8 mouse cellular contexts compared by ENCODE assay signal in genomic region chr6:103746103-103746502, GRCm38 (mm10).
DNase-seq lines count a peak whose midpoint lies in the region; ATAC-seq and TF ChIP-seq lines count a peak whose summit lies in the region.

No protein-coding gene starts in this region.

- 31% methylated on average over 4 of the region's 4 CpGs for WGBS in hindbrain, postnatal 0 days
- 37% methylated on average over 4 of the region's 4 CpGs for WGBS in hindbrain, embryonic 16.5 days
- WGBS in embryonic facial prominence, embryonic 10.5 days, result 32% methylated on average over 4 of the region's 4 CpGs

- no peak overlapping the region for H3K4me3 ChIP-seq in hindbrain, postnatal 0 days (ENCODE audit: low read length)
- no peak overlapping the region for H3K4me3 ChIP-seq in hindbrain, embryonic 16.5 days (ENCODE audit: low read length)
- no peak overlapping the region for H3K4me3 ChIP-seq in embryonic facial prominence, embryonic 10.5 days

- DNase-seq in hindbrain, postnatal 0 days (ENCODE audit: low spot score), result peak; percentile 78
- DNase-seq in urinary bladder, postnatal 25 days (ENCODE audit: low spot score), result peak; percentile 9
- no peak for DNase-seq in urinary bladder, postnatal 10 days (ENCODE audit: low spot score)
- peak; percentile 35 for DNase-seq in embryonic facial prominence, embryonic 10.5 days (ENCODE audit: low spot score)
- no peak for DNase-seq in heart, adult 11 months
- no peak for DNase-seq in lung, postnatal 4 days

- no peak overlapping the region for H3K4me2 ChIP-seq in hindbrain, postnatal 0 days (ENCODE audit: low read depth, low read length)
- H3K4me2 ChIP-seq in hindbrain, embryonic 16.5 days (ENCODE audit: low read length), result no peak overlapping the region

- H3K4me1 ChIP-seq in hindbrain, postnatal 0 days (ENCODE audit: insufficient read depth, low read length), result 0 out of 2 replicates have a peak, but pooled peaks cover 5% of the 10 kb centered on the region
- H3K4me1 ChIP-seq in hindbrain, embryonic 16.5 days (ENCODE audit: control insufficient read depth, insufficient read depth, low read depth, low read length), result no peaks in the 10 kb centered on the region
- no peaks in the 10 kb centered on the region for H3K4me1 ChIP-seq in embryonic facial prominence, embryonic 10.5 days

- ATAC-seq in hindbrain, postnatal 0 days, result no peak
- no peak for ATAC-seq in hindbrain, embryonic 16.5 days
- ATAC-seq in megakaryocyte progenitor cell, adult 5-6 weeks (replicated peaks; ENCODE audit: poor library complexity), result peak; percentile 57; the same call in 1 of the 2 replicates

- no peaks in the 10 kb centered on the region for H3K9me3 ChIP-seq in hindbrain, postnatal 0 days (ENCODE audit: low read length)
- no peaks in the 10 kb centered on the region for H3K9me3 ChIP-seq in hindbrain, embryonic 16.5 days (ENCODE audit: control insufficient read depth, low read length)
- H3K9me3 ChIP-seq in embryonic facial prominence, embryonic 10.5 days, result no peaks in the 10 kb centered on the region

- H3K9ac ChIP-seq in hindbrain, postnatal 0 days (replicated peaks; ENCODE audit: low read length), result no peak overlapping the region
- H3K9ac ChIP-seq in hindbrain, embryonic 16.5 days (ENCODE audit: low read depth, low read length), result no peak overlapping the region

- no peaks in the 10 kb centered on the region for H3K27me3 ChIP-seq in hindbrain, postnatal 0 days (ENCODE audit: insufficient read depth, low read length)
- H3K27me3 ChIP-seq in hindbrain, embryonic 16.5 days (replicated peaks; ENCODE audit: control insufficient read depth, insufficient read depth, low read length), result no peaks in the 10 kb centered on the region
- H3K27me3 ChIP-seq in embryonic facial prominence, embryonic 10.5 days (replicated peaks; ENCODE audit: low read depth, poor library complexity, severe bottlenecking), result no peaks in the 10 kb centered on the region

- peak; percentile 67 for TF ChIP-seq CTCF in hindbrain, postnatal 0 days (IDR thresholded peaks at IDR 0.05; ENCODE audit: low read depth)

- no peak overlapping the region for H3K27ac ChIP-seq in hindbrain, postnatal 0 days
- no peak overlapping the region for H3K27ac ChIP-seq in hindbrain, embryonic 16.5 days (ENCODE audit: low read depth, low read length)
- no peak overlapping the region for H3K27ac ChIP-seq in embryonic facial prominence, embryonic 10.5 days (replicated peaks)

- no peaks in the 10 kb centered on the region for H3K36me3 ChIP-seq in hindbrain, postnatal 0 days (ENCODE audit: insufficient read depth, low read length)
- H3K36me3 ChIP-seq in hindbrain, embryonic 16.5 days (ENCODE audit: control insufficient read depth, insufficient read depth, low read length), result no peaks in the 10 kb centered on the region
- H3K36me3 ChIP-seq in embryonic facial prominence, embryonic 10.5 days (replicated peaks), result no peaks in the 10 kb centered on the region

Comparison
In these comparisons a context has a peak if more than half of its experiments do, and no peak if none do; other contexts are left out.
1. DNase-seq: peak in hindbrain, postnatal 0 days (single experiment), urinary bladder, postnatal 25 days (single experiment) and embryonic facial prominence, embryonic 10.5 days (single experiment); none in urinary bladder, postnatal 10 days (single experiment), heart, adult 11 months (single experiment) and lung, postnatal 4 days (0 of 2).